Mouse (Mus musculus): ENCODE data around the gene Ptgr2. TPM values are rescaled to one million over a fixed set of nuclear protein-coding genes. Genes with fewer than 3 reads are reported as not detected.
A peak's percentile ranks its signal among the peaks of the same experiment; 100 is the strongest.
"Not testable (repeated sequence)": the region's sequence is repeated elsewhere in the genome, so short reads cannot be mapped to it uniquely, and the experiment has no call there.

Ptgr2 gene
- total RNA-seq (2021), result 10 to 100 TPM; 39.0 to 42.7 TPM
- long read RNA-seq, experiment 1, transcript Ptgr2-201 (10 exons, 3,168 nt), result major isoform, 33 of 45 reads
- long read RNA-seq, experiment 1, partial matches to known transcripts, result 5 of 45 reads
- long read RNA-seq, experiment 1, other reads (novel, unspliced or antisense), result 7 of 45 reads
- long read RNA-seq, experiment 2, transcript Ptgr2-201 (10 exons, 3,168 nt), result major isoform, 45 of 58 reads
- long read RNA-seq, experiment 2, partial matches to known transcripts, result 2 of 58 reads
- long read RNA-seq, experiment 2, other reads (novel, unspliced or antisense), result 8 of 58 reads

DNA sequence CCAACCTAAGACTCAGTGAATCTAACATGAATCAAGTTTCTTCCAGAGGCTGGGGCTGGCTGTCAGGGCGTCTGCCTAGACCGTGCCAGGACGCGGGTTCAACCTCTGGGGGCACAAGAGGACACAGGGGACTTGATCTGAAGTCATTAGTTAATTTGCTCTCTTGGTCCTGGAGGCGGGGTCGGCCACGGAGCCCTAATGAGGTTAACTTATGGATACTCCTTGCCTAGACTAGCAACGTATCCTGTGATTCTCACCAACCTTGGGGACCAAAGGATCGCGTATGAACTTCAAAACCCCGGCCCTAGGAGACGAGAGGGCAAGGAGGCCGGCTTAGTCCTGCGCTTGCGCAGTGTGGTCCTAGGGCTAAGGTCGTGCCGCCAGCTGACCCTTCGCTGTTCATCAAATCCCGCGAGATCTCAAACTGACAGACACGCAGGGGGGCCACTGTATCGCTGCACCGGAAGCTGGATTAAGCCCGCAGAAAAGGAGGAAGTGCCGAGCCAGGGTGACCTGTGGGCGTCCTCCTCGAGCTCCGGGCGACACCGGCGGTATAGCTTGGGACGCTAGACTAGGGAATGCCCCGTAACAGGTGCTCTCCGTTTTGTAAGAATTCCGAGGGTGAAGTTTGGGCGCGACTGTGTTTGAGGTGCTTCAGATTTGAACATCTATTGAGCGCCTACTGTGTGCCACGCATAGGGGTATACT is at the start of gene Ptgr2:
TSS of gene Ptgr2 (plus strand) at position 348 of the 708 bp plus-strand sequence.
- Histone ChIP-seq H3K4me3 (peak within 1 kb of the TSS; percentile 66), H3K27ac (peak within 1 kb of the TSS; percentile 88)
- TF ChIP-seq CTCF (conservative IDR thresholded peaks at IDR 0.05), result 0 out of 2 replicates have a peak, but pooled peaks have one; percentile 8
- peak; percentile 87 to 88 for DNase-seq (ENCODE audit: low spot score in 2 of 2)

DNA sequence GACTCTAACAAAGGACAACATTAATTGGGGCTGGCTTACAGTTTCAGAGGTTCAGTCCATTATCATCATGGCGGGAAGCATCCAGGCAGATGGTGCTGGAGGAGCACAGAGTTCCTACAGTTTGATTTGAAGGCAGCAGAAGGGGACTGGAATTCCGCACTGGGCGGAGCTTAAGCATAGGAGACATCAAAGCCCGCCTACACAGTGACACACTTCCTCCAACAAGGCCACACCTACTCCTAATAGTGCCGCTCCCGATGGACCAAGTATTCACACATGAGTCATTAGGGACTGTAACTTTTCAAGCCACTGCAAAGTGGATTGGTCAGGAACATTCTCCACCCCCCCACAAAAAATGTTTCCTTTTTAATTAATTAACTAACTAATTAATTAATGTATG is 49.5 kb upstream of the Ptgr2 start:
- TF ChIP-seq CTCF (conservative IDR thresholded peaks at IDR 0.05), result no peak
- Histone ChIP-seq H3K4me3 (no peak overlapping the region), H3K27ac (no peak overlapping the region)
- no peak for DNase-seq (ENCODE audit: low spot score in 2 of 2)

DNA sequence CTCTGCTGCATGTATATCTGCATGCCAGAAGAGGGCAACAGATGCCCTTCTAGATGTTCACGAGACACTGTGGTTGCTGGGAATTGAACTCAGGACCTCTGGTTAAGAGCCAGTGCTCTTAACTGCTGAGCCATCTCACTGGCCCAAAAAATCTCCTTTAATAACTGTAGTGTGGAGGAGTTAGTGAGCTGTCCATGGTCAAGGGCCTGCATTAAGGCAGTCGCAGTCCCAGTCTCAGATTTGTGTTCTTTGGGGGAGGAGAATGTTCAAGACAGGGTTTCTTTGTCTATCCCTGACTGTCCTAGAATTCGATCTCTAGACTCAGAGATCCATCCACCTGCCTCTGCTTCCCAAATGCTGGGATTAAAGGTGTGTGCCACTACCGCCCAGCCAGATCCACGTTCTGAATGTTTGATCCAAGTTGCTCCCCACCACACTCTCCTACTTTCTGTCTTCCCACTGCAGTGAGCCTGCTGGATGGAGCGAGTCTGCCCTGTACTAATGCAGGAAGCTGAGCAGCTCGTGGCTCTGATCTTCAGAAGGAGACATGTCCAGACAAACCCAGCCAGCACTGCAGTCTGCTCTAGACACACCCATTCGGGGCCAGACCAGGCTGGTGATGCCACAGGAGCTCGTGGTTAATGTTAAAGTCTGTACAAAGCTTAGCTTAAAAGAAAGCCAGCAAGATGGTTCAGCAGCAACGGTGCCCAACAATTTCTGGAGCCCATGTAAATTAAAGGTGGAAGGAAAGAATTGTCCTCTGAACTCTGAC is 48.9 kb upstream of the Ptgr2 start:
- H3K4me3 ChIP-seq, result no peak overlapping the region
- no peak for DNase-seq (ENCODE audit: low spot score in 2 of 2)
- no peak overlapping the region for H3K27ac ChIP-seq
- TF ChIP-seq CTCF (conservative IDR thresholded peaks at IDR 0.05), result peak; percentile 17; the same call in 1 of the 2 replicates

DNA sequence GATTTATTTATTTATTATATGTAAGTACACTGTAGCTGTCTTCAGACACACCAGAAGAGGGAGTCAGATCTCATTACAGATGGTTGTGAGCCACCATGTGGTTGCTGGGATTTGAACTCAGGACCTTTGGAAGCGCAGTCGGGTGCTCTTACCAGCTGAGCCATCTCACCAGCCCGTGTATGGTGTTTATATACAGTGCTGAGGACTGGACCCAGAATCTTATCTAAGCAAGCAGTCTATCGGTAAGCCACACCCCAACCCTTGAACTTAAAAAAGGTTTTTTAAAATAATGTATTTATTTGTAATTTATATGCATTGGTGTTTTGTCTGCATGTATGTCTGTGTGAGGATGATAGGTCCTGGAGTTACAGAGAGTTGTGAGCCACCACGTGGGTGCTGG is 48.0 kb upstream of the Ptgr2 start:
- not testable (repeated sequence) for H3K4me3 ChIP-seq; DNase-seq (ENCODE audit: low spot score in 2 of 2); H3K27ac ChIP-seq

DNA sequence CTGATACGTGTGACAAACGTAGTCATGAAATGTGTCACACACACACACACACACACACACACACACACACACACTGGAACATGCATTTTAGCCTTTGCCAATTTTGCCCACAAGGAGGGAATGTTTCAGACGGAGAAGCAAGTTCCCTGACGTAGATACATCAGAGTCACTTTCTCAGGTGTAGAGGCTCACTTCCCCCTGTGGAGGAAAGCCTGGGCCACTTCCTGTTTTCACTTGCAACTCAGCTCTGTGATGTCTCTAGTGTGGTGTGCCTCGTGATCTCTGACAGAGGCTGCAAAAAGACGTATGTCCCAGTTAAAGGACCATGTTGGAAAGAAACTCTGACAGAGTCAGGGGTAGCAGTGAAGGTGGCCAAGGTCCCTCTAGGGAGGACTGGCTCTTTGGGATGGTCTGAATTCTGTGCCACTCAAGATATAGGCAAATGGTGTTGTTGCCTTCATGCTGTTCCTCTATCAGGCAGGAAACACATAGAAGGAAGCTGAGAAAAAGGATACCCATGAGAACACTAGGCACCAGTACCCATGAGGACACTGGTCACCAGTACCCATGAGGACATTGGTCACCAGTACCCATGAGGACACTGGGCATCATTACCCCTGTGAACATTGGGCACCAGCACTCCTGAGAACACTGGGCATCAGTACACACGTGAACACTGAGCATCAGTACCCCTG is 41.8 kb upstream of the Ptgr2 start:
- TF ChIP-seq CTCF (conservative IDR thresholded peaks at IDR 0.05), result no peak
- Histone ChIP-seq H3K27ac (no peak overlapping the region), H3K4me3 (no peak overlapping the region)
- no peak for DNase-seq (ENCODE audit: low spot score in 2 of 2)

DNA sequence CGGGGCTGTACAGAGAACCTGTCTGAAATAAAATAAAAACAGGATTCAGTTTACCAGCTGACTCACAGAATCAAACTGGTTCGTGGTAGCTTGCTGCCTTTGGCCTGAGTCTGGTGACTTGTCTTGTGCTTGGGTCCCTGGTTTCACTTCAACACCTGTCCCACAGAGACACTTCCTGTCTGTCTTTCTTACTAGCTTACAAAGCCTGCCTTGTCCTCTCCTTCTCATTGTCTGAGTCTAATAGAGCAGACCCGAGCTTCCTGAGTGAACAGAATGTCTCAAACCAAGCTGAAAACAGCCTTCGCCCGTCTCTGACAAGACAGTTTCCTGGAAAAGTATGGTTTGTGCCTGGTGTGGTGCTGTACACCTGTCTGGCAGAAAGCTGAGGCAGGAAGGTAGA is 39.3 kb upstream of the Ptgr2 start:
- Histone ChIP-seq H3K4me3 (no peak overlapping the region), H3K27ac (no peak overlapping the region)
- TF ChIP-seq CTCF (conservative IDR thresholded peaks at IDR 0.05), result no peak
- no peak for DNase-seq (ENCODE audit: low spot score in 2 of 2)

DNA sequence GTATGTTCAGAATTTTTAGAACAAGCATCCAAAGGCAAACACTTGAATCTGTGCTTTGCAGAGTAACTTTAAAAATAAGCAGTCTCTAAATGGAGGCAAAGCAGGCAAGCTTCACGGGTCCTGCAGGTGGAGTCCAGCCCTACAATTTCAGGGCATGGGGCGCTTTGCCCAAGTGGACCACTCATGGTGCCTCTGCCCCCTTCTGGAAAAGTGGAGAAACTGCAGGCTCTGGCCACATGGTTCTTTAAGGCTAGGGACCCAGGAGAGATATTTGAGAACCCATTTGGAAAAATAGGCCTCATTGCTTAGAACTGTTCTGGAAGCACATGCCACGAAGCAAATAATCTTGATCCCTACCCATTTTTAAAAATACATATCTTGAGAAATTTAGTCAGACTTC is 35.8 kb upstream of the Ptgr2 start:
- H3K27ac ChIP-seq, result no peak overlapping the region
- peak; percentile 97 for TF ChIP-seq CTCF (conservative IDR thresholded peaks at IDR 0.05)
- DNase-seq (ENCODE audit: low spot score in 2 of 2), result peak; percentile 54 to 58
- H3K4me3 ChIP-seq, result no peak overlapping the region

DNA sequence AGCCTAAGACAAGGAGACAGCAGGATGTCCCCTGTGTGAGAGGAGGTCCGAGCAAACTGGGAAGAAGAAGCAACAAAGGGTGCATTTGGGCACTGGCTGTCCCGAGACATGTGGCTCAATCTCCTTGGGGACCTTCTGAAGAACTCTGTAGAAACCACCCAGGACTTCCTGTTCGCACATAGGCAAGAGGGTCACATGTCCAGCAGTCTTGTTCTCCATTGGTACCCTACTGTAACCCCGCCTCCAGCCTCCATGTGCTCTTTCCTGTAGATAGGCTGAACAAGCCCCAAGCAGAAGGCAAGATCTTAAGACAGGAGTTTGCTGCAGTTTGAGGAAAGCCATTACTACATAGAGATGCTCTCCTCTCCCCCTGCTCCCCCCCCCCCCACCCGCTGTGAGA is 32.2 kb upstream of the Ptgr2 start:
- Histone ChIP-seq H3K27ac (no peak overlapping the region), H3K4me3 (no peak overlapping the region)
- no peak for DNase-seq (ENCODE audit: low spot score in 2 of 2)
- no peak for TF ChIP-seq CTCF (conservative IDR thresholded peaks at IDR 0.05)

DNA sequence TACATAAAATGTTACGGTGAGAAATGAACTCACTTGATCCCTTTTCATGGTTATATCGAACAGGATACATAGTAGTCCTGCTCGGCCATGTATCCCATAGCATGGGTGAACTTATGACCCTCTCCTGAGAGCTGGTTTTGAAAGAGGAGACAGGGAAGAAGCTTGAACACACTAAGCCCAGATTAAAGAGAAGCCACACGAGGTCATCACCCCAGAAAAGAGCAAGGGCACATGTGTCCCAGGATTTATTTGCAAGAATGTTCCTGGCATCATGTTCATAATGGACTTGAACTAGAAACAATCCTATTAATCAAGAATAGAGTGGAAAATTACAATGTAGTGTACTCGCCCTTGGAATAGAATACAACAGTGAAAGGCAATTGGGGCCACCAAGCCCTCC is 30.1 kb upstream of the Ptgr2 start:
- no peak for DNase-seq (ENCODE audit: low spot score in 2 of 2)
- no peak overlapping the region for H3K4me3 ChIP-seq
- no peak overlapping the region for H3K27ac ChIP-seq
- TF ChIP-seq CTCF (conservative IDR thresholded peaks at IDR 0.05), result no peak

DNA sequence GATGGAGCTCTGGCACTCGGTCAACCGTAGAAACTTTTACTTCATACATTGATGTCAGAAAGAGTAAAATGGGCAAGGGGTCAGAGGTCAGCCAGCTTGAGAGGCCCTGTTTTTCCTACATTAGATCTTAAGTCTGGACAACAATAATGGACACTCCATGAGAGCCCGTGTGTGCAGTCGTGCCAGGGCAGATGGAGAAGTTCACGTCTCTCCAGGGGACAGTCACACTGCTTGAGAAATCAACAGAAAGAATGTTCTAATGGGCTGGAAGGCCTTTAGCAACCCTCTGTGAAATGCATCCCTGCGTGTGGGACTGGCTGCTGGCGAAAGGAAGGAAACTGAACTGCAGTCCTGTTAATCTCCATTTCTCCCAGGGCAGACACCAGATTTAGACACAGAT is 24.7 kb upstream of the Ptgr2 start:
- no peak for TF ChIP-seq CTCF (conservative IDR thresholded peaks at IDR 0.05)
- no peak for DNase-seq (ENCODE audit: low spot score in 2 of 2)
- H3K4me3 ChIP-seq, result no peak overlapping the region
- H3K27ac ChIP-seq, result no peak overlapping the region

DNA sequence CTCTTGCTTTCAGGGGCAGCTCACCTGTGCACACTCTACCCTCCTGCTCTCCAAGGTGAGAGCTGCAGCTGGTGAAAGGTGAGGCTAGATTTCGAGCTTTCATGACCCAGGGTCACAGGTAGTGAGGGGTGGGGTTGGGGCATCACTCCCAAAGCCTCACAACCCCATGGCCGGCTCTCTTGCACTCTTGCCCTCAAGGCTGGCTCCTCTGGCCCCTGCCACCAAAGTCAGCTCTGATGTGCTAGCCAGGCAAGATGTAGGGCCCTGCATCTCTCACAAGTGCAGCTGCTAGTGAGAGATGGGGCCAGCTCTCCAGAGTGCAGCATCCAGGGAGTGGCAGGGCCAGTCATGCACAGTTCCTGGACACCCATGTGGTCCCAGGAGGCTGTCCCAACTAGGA is 17.8 kb upstream of the Ptgr2 start:
- DNase-seq (ENCODE audit: low spot score in 2 of 2), result no peak
- TF ChIP-seq CTCF (conservative IDR thresholded peaks at IDR 0.05), result no peak
- H3K4me3 ChIP-seq, result no peak overlapping the region
- H3K27ac ChIP-seq, result no peak overlapping the region

DNA sequence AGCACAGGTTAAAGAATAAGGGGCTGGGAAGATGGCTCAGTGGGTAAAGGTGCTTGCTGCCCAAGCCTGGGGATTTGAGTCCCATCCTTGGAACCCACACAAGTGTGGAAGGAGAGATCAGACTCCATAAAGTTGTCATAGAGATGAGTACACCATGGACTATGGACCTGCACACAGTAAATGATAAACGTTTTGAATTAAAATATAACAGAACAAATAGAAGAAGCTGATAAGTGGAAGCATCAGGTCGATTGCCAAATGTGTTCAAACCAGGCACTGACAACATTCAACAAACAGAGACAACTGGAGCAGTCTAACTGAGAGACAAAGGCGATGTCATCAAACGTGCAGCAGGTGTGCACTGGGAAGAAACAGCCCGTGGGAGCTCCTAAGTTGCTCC is 11.7 kb upstream of the Ptgr2 start:
- no peak for DNase-seq (ENCODE audit: low spot score in 2 of 2)
- Histone ChIP-seq H3K4me3 (no peak overlapping the region), H3K27ac (no peak overlapping the region)
- TF ChIP-seq CTCF (conservative IDR thresholded peaks at IDR 0.05), result no peak

DNA sequence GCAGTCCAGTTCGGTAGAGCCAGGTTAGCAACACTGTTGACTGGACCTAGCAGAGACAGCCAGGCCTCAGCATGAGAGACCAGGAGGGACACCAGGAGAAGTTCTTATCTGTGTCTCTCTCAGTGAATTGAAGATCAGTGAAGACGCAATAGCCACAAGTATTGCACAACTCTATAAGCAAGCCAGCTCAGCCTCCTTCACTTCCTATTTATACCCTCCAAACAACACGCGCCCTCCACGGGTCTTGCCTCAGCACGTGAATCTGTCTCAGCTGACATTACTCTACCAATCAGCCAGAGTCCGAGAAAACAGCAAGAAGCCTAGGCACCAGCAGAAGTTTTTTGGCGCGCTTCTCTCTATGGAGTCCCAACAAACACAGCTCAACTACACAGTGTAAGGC is 9.7 kb upstream of the Ptgr2 start:
- Histone ChIP-seq H3K27ac (no peak overlapping the region), H3K4me3 (no peak overlapping the region)
- TF ChIP-seq CTCF (conservative IDR thresholded peaks at IDR 0.05), result no peak
- DNase-seq (ENCODE audit: low spot score in 2 of 2), result no peak

Measured in layer of hippocampus, adult 2 months (tissue).